Mouse (Mus musculus): Measurements from ENCODE around the gene Ssr3. TPM values are rescaled to one million over a fixed set of nuclear protein-coding genes. Genes with fewer than 3 reads are reported as not detected.

Gene Ssr3
- total RNA-seq, 2 experiments from 2014 or later: 110 to 115 TPM

Other genes starting within 250 kb of the Ssr3 start
- 10 to 100 TPM; 17.2 to 19.8 TPM for gene Tiparp, start 135.8 kb upstream of the Ssr3 start, total RNA-seq (2021)

Data from layer of hippocampus, adult 18-20 months (tissue).